Mouse (Mus musculus) limb, embryonic 13.5 days (tissue): ENCODE measurements at regions not wholly inside any gene's neighbourhood (a gene's known extent, or its start where the extent isn't known, plus 50 kb on each side); places are given as distances from the start of the nearest gene placed in this dataset.
A peak's percentile ranks its signal among the peaks of the same experiment; 100 is the strongest.

Experiments
- ATAC-seq: fragments of 200-750 bp; cut with Nextera tagmentation; 2 replicates; pipeline ENCODE4 v1.8.0; 2017; ENCODE audit warnings: low read depth, moderate number of reproducible peaks, moderate TSS enrichment; ENCODE audit not compliant: low FRiP score
- H3K27ac ChIP-seq: fragments of 300-500 bp; sonication (generic); 2 replicates; pipeline ENCODE4 v1.5.1; 2015; ENCODE audit warnings: inconsistent platforms, mild to moderate bottlenecking, moderate library complexity
- H3K27me3 ChIP-seq: fragments of 300-500 bp; sonication (generic); 2 replicates; pipeline ENCODE4 v1.6.1; 2015; ENCODE audit warnings: mild to moderate bottlenecking, inconsistent platforms
- H3K36me3 ChIP-seq: fragments of 300-500 bp; sonication (generic); 2 replicates; pipeline ENCODE4 v1.6.1; 2015; ENCODE audit warnings: inconsistent platforms, mild to moderate bottlenecking, moderate library complexity
- H3K4me1 ChIP-seq: fragments of 300-500 bp; sonication (generic); 2 replicates; pipeline ENCODE4 v1.6.1; 2015; ENCODE audit warnings: inconsistent platforms
- H3K4me2 ChIP-seq: fragments of 300-500 bp; sonication (generic); replicated peaks from 2 replicates; pipeline ENCODE4 v1.6.1; 2015; ENCODE audit warnings: inconsistent platforms, mild to moderate bottlenecking, moderate library complexity
- H3K4me3 ChIP-seq: fragments of 300-500 bp; sonication (generic); 2 replicates; pipeline ENCODE4 v1.5.1; 2015; ENCODE audit warnings: moderate library complexity, mild to moderate bottlenecking, inconsistent platforms
- H3K9ac ChIP-seq: fragments of 300-500 bp; sonication (generic); 2 replicates; pipeline ENCODE4 v1.6.1; 2015; ENCODE audit warnings: mild to moderate bottlenecking, inconsistent platforms
- H3K9me3 ChIP-seq: fragments of 300-500 bp; sonication (generic); 2 replicates; pipeline ENCODE4 v1.6.1; 2016; ENCODE audit warnings: inconsistent platforms
- WGBS: fragments of 180-500 bp; shearing (Covaris S2); methylation state at CpG from one replicate; pipeline ENCODE4 v1.1.7; 2015; 5-methylcytosine and 5-hydroxymethylcytosine counted together

DNA sequence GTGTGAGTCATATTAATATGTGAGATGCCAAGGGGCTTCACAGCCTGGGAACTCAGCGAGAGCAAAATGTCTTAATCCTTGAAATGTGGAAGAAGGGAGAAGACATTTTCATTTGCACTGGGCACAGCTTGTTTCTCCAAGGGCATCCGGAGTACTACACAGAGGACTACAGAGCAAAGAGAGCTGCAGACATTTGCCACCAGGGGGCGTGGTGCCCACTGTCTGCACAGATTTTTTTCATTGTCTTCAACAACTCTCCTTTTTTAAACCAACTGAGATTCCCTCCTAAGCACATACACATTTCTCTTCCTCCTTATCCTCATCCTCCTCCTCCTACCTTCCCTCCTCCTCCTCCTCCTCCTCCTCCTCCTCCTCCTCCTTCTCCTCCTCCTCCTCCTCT, 273.8 kb upstream of the Igfbp7 start:
- H3K4me2 ChIP-seq: no peak overlapping the region
- H3K27me3 ChIP-seq: no peaks in the 10 kb centered on the region
- H3K36me3 ChIP-seq: no peaks in the 10 kb centered on the region
- 76% methylated on average over 3 of the region's 3 CpGs for WGBS
- H3K27ac ChIP-seq: no peak overlapping the region
- no peaks in the 10 kb centered on the region for H3K9me3 ChIP-seq
- ATAC-seq: no peak
- H3K4me1 ChIP-seq: no peaks in the 10 kb centered on the region
- H3K4me3 ChIP-seq: no peak overlapping the region
- H3K9ac ChIP-seq: no peak overlapping the region

DNA sequence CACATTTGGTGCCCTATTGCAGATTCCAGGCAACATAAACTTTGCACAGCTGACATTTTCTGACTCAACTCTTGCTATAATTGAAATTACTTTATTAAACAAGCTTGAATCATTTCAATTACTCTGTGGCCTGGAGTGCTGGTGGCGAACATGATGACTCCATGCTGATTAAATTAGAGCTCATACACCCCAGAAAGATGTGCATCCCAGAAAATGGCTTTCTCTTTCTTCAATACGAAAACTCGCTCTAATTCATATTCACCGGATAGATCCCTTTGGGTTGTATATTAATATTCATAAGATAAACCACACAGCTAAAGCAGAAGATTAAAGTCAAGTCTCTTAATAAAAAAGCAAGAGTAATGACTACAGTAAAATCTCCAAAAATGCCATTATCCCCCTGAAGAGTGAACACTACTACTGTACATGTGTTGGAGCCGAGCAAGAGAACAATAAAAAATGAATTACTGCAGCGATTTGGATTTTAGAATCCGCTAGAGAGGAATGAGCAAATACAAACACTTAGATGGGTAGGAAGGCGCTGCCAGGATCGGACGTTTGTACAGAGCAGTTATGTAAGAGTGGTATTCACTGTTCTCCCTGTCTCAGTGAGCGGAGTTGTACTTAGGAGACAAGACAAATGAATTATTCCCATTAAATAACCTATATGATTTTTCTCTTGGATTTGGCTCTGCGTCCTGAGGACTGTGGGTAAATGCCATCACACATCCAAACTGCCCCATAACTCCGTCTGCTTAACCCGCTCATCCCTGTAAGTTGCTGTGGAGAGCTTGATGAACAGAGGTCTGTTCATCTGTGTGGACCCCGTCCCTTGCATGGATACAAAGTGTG, 264.5 kb upstream of the Igfbp7 start:
- no peaks in the 10 kb centered on the region for H3K9me3 ChIP-seq
- ATAC-seq: no peak
- no peak overlapping the region for H3K9ac ChIP-seq
- WGBS: 87% methylated on average over 15 of the region's 15 CpGs
- no peak overlapping the region for H3K27ac ChIP-seq
- no peaks in the 10 kb centered on the region for H3K4me1 ChIP-seq
- H3K27me3 ChIP-seq: no peaks in the 10 kb centered on the region
- H3K4me2 ChIP-seq: no peak overlapping the region
- H3K4me3 ChIP-seq: no peak overlapping the region
- no peaks in the 10 kb centered on the region for H3K36me3 ChIP-seq

DNA sequence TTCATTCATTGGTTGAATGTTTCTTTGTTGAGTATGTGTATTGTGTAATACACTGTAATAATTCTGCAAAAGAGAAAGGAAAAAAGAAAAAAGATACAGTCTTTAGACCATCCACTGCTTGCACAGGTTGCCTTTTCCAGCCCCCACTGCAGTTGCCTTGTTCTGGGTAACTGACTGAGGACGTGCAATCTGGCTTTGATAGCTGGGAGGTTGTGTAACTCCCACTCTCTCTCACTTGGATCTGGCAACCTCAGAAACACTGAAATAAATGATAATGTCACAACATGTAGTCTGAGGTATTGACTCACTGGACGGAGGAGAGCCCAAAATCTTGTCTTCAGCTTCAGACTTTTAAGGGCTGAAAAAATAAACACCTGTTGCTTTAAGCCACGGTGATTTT, 255.3 kb upstream of the Igfbp7 start:
- whole genome bisulfite sequencing: 76% methylated on average over 3 of the region's 3 CpGs
- no peak for ATAC-seq

DNA sequence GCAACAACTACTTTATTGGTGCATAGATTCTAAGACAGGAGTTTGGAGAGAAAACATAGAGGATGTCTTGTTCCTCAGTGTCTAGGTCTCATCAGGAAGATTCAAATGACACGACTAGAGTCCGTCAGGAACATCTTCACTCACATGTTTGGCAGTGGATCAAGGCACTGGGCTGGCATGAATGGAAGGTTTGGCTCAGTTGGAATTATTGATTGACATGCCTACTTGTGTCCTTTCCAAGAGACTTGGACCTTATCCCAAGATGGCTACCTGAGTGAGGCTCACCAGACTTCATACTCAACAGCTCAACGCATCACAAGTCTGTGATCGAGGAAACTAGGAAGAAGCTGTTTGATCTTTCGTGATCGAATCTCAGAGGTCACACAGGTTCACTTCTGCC, 251.2 kb upstream of the Igfbp7 start:
- Histone ChIP-seq H3K4me1 (no peaks in the 10 kb centered on the region), H3K36me3 (no peaks in the 10 kb centered on the region), H3K27me3 (no peaks in the 10 kb centered on the region), H3K4me3 (no peak overlapping the region), H3K27ac (no peak overlapping the region), H3K9ac (no peak overlapping the region), H3K4me2 (no peak overlapping the region), H3K9me3 (no peaks in the 10 kb centered on the region)
- ATAC-seq: no peak
- 93% methylated on average over 6 of the region's 6 CpGs for WGBS

More for the DNA sequence above, 255.3 kb upstream of the Igfbp7 start:
- Histone ChIP-seq H3K9ac (no peak overlapping the region), H3K9me3 (no peaks in the 10 kb centered on the region), H3K27ac (no peak overlapping the region), H3K4me3 (no peak overlapping the region), H3K4me1 (no peaks in the 10 kb centered on the region), H3K27me3 (no peaks in the 10 kb centered on the region), H3K4me2 (no peak overlapping the region), H3K36me3 (no peaks in the 10 kb centered on the region)

DNA sequence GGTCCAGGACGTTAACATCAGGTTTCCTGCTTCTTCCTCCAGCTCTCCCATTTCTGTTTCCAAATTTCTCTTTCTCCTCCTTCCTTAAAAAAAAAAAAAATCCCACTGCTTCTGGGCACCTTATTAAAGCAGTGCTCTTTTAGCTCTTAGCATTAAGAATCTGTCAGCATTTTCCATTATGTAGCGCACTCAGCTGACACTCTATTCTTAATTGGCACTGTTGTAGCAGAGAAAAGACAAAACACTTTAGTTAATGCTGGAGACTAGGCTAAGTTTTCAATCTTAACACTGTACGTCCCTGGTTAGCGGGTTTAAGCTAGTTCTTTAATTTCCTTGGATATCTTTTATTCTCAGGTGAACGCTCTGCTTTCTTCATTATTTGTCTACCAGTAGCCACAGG, 236.8 kb upstream of the Igfbp7 start:
- H3K4me1 ChIP-seq: no peaks in the 10 kb centered on the region
- no peaks in the 10 kb centered on the region for H3K27me3 ChIP-seq
- ATAC-seq: no peak
- 88% methylated on average over 5 of the region's 5 CpGs for WGBS
- no peak overlapping the region for H3K4me3 ChIP-seq
- H3K36me3 ChIP-seq: no peaks in the 10 kb centered on the region
- no peak overlapping the region for H3K4me2 ChIP-seq
- H3K9ac ChIP-seq: no peak overlapping the region
- no peaks in the 10 kb centered on the region for H3K9me3 ChIP-seq
- no peak overlapping the region for H3K27ac ChIP-seq

DNA sequence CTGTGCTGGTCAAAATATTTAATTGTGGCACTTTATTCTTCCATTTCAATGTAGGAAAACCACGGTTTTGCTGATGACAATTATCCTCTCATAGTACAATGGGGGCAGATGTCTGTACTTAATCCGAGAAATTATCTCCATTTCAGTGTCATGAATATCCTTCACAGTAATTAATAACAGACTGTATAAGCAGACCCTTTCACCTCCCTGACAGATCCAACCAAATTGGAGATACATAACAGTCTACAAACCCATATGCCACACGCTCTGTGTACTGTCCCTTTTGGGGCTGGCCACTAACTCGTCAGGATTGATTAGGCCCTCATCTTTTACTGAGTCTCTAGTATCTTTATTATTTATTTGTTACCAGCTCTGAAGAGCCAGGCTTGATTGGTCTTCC, 212.6 kb upstream of the Igfbp7 start:
- H3K9ac ChIP-seq: no peak overlapping the region
- no peak overlapping the region for H3K4me3 ChIP-seq
- no peak overlapping the region for H3K27ac ChIP-seq
- ATAC-seq: no peak
- H3K4me2 ChIP-seq: no peak overlapping the region
- H3K27me3 ChIP-seq: no peaks in the 10 kb centered on the region
- H3K9me3 ChIP-seq: no peaks in the 10 kb centered on the region
- no peaks in the 10 kb centered on the region for H3K4me1 ChIP-seq
- H3K36me3 ChIP-seq: no peaks in the 10 kb centered on the region
- WGBS: 74% methylated on average over 4 of the region's 4 CpGs

DNA sequence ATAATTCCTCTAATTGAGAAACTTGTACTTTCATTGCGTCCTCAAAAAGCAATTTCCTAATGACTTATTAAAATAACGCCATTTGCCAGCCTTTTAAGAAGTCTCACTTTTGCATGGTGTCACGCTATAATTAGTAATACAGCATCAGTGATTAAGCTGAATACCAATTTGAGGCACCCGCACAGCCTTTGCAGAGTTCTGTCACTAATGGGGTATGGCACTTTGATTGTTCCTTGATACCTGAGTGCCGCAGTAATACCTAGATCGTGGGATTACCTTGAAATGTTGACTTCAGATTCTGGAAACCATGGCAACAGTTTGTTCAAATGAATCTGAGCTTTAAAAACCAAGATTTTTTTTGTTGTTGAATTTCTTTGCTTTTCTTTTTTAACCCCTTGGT, 202.7 kb upstream of the Igfbp7 start:
- Histone ChIP-seq H3K36me3 (no peaks in the 10 kb centered on the region), H3K4me1 (no peaks in the 10 kb centered on the region), H3K4me3 (no peak overlapping the region), H3K9ac (no peak overlapping the region), H3K4me2 (no peak overlapping the region), H3K27me3 (no peaks in the 10 kb centered on the region), H3K27ac (no peak overlapping the region), H3K9me3 (no peaks in the 10 kb centered on the region)
- ATAC-seq: no peak
- WGBS: 89% methylated on average over 6 of the region's 6 CpGs

DNA sequence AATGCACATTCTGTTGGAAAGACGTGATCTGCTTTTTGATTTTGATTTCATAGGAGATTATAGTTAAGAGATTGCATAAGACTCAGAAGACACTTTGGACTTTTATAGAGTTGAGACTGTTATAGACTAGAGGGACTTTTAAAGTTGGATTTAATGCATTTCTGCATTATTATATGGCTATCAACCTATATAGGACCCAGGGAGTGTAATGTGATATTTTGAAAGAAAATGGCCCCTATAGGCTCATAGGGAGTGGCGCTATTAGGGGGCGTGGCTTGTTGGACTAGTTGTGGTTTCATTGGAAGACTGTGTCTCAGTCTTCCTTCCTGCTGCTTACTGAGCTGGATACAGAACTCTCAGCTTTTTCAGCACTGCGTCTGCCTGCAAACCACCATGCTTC, 186.9 kb upstream of the Igfbp7 start:
- no peak overlapping the region for H3K4me3 ChIP-seq
- 81% methylated on average over 4 of the region's 4 CpGs for WGBS
- H3K4me1 ChIP-seq: no peaks in the 10 kb centered on the region
- no peaks in the 10 kb centered on the region for H3K36me3 ChIP-seq
- H3K27me3 ChIP-seq: no peaks in the 10 kb centered on the region
- H3K9me3 ChIP-seq: peaks cover 5% of the 10 kb centered on the region; the same call in 1 of the 2 replicates
- no peak overlapping the region for H3K27ac ChIP-seq
- ATAC-seq: peak; percentile 86
- no peak overlapping the region for H3K9ac ChIP-seq
- H3K4me2 ChIP-seq: no peak overlapping the region

DNA sequence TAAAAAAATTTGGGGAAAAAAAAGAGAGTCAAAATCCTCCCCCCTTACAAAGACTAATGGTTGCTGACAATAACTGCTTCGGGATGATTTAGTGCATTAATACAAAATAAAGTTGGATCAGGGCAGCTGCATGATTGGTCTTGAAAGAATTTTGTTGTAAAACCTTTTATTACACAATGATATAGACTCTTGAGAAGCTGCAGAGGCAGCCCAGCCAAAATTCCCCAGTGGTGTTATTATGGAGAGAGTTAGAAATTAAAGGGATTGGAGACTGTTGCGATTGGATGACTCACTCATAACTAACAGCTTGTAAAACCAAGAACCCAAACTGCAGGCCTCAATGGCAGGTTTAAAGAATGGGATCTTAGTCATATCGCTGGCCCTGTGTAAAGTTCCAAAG, 181.4 kb upstream of the Igfbp7 start:
- 62% methylated on average over 3 of the region's 3 CpGs for WGBS
- Histone ChIP-seq H3K4me2 (no peak overlapping the region), H3K27ac (no peak overlapping the region), H3K9me3 (peaks cover 5% of the 10 kb centered on the region; the same call in 1 of the 2 replicates), H3K4me1 (no peaks in the 10 kb centered on the region), H3K4me3 (no peak overlapping the region), H3K36me3 (no peaks in the 10 kb centered on the region), H3K9ac (no peak overlapping the region), H3K27me3 (no peaks in the 10 kb centered on the region)
- ATAC-seq: peak; percentile 61; the same call in 1 of the 2 replicates

DNA sequence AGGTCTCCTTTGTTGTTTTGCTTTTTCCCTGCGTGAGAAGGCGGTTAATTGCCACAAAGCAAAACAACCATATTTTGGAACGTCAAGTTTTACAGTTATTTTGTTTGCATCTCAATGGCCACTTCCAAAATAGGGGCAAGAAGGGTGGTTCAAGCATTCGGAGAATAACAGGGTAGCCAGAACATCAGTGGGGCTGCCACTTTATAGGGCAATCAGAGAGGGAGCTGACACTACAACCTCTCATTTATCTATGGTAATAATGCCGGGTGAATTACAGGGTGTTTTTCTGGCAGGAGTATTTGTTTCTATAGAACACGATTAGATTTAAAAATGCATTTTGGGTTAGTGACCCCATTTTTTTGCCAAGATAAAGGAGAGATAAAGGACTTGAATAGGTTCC, 173.9 kb upstream of the Igfbp7 start:
- no peaks in the 10 kb centered on the region for H3K36me3 ChIP-seq
- H3K27ac ChIP-seq: no peak overlapping the region
- H3K4me2 ChIP-seq: peak overlapping the region; percentile 50
- no peak for ATAC-seq
- peaks cover 22% of the 10 kb centered on the region for H3K4me1 ChIP-seq
- WGBS: 51% methylated on average over 6 of the region's 6 CpGs
- no peaks in the 10 kb centered on the region for H3K27me3 ChIP-seq
- no peaks in the 10 kb centered on the region for H3K9me3 ChIP-seq
- 0 out of 2 replicates have a peak overlapping the region, but pooled peaks have one; percentile 8 for H3K4me3 ChIP-seq
- no peak overlapping the region for H3K9ac ChIP-seq

DNA sequence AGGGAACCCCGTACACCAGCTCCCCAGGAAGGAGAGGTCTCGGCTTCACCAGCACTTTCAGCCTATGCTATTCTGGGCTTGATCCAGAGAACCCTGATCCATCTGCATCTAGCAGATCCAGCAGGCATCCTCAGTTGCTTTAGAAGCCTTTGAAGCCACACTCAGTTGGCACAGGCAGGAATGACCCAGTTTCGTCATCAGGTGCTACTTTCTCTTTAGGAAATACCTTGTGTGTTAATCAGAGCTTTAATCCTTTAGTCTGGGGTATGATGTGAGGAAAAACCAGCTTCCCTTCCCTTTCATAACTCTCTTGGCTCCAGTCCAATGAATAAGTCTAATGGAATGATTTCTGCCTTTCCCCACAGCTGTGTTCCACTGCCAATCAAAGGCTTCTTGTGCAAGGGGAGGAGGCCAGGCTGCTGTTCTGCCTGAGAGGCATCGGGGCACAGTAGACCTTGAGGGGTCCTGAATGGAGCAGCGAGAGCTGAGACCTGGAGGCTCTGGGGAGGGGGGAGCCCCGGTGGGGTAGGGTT, 173.3 kb upstream of the Igfbp7 start:
- no peak overlapping the region for H3K9ac ChIP-seq
- no peaks in the 10 kb centered on the region for H3K27me3 ChIP-seq
- peak; percentile 85 for ATAC-seq
- 25% methylated on average over 6 of the region's 6 CpGs for WGBS
- H3K4me1 ChIP-seq: peaks cover 22% of the 10 kb centered on the region
- H3K9me3 ChIP-seq: no peaks in the 10 kb centered on the region
- H3K4me2 ChIP-seq: peak overlapping the region; percentile 50
- no peaks in the 10 kb centered on the region for H3K36me3 ChIP-seq
- H3K27ac ChIP-seq: peak overlapping the region; percentile 64; the same call in 1 of the 2 replicates
- 0 out of 2 replicates have a peak overlapping the region, but pooled peaks have one; percentile 8 for H3K4me3 ChIP-seq

DNA sequence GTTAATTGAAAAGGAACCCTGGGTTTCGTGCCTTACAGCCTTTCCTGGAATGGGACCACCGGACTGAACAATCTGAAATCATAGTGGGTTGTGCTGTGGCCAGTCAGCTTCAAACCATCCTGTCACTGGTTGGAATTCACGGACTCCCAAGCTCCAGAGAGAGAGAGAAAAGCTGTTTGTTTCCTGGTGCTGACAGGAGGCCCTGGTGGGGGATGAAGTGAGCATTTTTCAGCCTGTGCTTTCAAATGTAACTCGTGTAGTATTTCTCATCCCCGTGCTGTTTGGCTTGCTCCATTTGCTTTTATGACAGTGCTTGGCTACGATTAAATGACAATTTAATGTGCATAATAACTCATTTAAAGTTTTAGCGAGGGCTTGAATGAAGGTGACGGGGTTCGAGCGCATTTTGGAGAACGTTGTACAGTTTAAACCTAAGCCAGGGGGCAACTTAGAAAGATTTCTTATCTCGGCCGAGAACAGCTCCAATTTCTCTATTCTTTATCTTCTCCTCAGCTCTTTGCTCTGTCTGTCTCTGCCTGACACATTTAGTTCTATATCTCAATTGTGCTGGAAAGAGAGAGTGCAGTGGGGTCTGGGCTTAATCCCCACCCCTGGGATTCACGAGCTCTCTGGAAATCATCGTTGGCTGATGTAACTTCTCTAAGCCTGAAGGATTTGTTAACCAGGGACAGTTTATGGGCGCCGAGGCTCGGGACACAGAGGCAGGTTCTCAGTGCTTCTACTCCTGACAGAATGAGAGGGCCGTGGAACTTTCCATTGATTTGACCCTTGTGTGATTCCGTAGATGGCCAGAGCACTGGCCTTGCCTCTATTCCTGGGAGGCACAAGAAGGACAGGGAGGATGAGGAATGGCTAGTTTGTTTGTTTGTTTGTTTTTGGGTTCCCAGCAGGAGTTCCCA, 172.2 kb upstream of the Igfbp7 start:
- no peak overlapping the region for H3K4me3 ChIP-seq
- H3K27me3 ChIP-seq: no peaks in the 10 kb centered on the region
- no peak for ATAC-seq
- H3K4me1 ChIP-seq: peaks cover 22% of the 10 kb centered on the region
- 25% methylated on average over 20 of the region's 20 CpGs for WGBS
- H3K36me3 ChIP-seq: no peaks in the 10 kb centered on the region
- H3K4me2 ChIP-seq: peak overlapping the region; percentile 50
- H3K27ac ChIP-seq: 0 out of 2 replicates have a peak overlapping the region, but pooled peaks have one; percentile 64
- H3K9ac ChIP-seq: no peak overlapping the region
- no peaks in the 10 kb centered on the region for H3K9me3 ChIP-seq
